Mouse (Mus musculus): ENCODE results near the gene Lhx8.

Gene Lhx8

DNA sequence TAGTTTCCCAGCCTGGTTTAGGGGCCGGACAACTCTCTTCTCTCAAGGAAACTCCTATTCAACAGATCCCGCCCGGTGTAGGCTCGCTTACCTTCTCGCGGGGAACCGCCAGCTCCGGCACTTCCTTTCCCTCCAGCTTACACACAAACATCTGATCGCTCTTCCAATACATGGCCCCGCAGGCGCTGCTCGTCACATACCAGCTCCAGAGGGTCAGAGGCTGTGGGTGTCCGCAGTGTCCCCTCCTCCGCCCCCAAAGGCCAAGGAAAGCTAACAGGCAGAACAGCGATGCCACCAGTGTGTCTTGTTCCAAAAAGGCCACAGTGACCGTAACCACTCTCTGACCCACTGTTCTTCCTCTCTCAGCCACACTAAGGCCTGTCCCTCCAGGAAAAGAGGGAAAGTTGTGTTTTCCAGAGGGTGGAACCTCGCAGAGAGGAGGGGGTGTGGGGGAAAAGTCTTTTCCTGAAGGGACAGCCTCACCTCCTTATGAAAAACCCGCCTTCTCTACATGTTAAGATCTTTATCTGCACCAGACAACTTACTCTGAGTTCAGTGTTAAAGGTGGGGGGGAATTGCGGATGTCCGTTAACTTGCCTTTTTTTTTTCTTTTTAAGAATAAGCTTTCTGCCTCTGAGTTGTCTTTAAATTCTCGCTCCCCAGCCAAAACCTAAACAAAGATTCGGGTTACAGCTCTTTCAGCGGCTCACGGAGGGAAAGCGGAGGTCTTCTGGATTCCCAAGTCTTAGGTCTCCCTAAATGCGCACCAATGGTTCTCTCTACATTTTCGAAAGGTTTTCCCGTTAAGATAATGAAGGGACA is at the start of gene Lhx8:
Gene Lhx8 (minus strand): TSS at position 479 of the 822 bp plus-strand sequence.
- in situ Hi-C loops (cut with MboI; ENCODE audit: low sequenced_read_pairs) = no loop called here

DNA sequence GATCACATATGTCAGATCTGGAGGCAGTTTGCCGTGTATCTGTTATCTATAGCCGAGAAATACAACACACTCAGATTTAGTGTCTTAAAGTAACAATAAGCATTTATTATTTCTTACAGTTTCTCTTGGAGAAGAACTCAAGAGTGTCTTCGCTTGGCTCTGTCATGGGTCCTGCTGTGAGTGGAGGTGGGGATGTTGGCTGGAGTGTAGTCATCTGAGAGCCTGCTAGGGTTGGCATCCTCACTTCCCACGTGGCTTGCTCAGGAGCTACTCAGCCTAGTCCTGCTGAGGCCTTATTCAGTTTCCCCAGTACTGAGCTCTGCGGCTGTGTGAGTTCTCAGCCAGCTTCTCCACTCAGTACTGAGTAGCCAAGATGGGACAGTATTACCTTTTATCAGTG is 43.1 kb upstream of the Lhx8 start:
- in situ Hi-C loops (cut with MboI; ENCODE audit: low sequenced_read_pairs) = no loop called here

DNA sequence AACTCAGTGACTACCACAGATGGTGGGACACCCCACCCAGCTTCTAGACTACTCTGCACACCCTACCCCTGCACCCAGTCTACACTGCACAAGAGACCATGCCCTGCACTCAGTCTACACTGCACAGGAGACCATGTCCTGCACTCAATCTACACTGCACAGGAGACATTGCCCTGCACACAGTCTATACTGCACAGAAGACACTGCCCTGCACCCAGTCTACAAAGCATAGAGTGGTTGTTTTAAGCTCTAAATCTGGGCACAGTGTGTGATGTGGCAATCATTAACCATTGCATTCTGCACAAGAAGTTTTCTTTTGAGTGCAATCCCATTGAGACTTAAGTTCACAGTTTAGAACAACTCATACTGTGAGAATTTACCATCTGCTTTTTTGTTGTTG is 42.2 kb upstream of the Lhx8 start:
- in situ Hi-C loops (cut with MboI; ENCODE audit: low sequenced_read_pairs) = no loop called here

- in situ Hi-C loops (cut with MboI; ENCODE audit: low sequenced_read_pairs) = no loop called here
Measured at GRCm38 (mm10) chr3:154367327-154367726, 36.9 kb upstream of the Lhx8 start.

- in situ Hi-C loops (cut with MboI; ENCODE audit: low sequenced_read_pairs) = no loop called here
Measured at GRCm38 (mm10) chr3:154364604-154365209, 34.2 kb upstream of the Lhx8 start.

- in situ Hi-C loops (cut with MboI; ENCODE audit: low sequenced_read_pairs) = no loop called here
Measured at GRCm38 (mm10) chr3:154363507-154363906, 33.0 kb upstream of the Lhx8 start.

DNA sequence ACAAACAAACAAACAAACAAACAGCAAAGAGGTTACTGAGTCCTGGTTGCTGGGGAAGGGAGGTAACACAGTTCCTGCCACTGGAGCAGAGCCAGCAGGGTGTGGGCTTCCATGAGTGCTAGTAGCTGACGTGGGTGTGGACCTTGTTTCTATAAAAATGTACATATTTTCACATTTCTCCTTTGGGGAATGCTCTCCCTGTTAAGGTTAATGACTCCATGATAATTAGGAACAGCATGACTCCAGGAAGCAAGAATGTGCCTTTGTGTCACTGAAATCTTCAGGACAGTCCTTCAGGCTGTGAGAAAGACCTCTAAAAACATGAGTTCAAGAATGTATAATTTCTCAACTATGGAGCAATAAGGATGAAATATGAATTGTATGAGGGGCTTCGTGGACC is 28.8 kb upstream of the Lhx8 start:
- in situ Hi-C loops (cut with MboI; ENCODE audit: low sequenced_read_pairs) = no loop called here

DNA sequence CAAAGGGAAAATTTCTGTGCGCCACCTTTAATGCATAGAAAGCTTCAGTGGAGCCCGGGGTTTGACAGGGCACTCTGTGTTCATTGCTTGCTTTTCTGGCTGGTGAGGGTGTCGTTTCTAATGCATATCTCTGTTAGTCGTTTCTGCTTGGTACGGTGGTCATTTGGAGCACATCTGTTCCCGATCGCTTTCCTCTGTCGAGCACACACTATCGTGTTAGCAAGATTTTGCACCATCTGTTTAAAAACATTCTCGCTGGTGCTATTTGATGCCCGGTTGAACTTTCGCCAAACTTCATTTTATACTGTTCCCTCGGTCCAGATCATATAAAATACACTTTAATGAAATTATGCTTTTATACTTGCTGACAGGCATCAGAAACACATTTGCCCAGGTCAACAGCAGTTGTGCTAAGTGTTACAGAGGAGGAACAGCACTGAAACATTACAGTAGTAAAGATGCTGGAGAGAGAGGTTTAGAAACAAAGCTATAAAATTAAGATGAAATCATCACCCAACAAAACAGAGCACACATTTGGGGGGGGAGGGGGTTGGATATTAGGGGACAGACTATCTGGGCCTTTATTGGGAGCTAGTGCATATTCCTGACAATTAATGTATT is 9.9 kb upstream of the Lhx8 start:
- in situ Hi-C loops (cut with MboI; ENCODE audit: low sequenced_read_pairs) = no loop called here

- in situ Hi-C loops (cut with MboI; ENCODE audit: low sequenced_read_pairs) = no loop called here
Measured at GRCm38 (mm10) chr3:154339649-154340260, 9.3 kb upstream of the Lhx8 start.

DNA sequence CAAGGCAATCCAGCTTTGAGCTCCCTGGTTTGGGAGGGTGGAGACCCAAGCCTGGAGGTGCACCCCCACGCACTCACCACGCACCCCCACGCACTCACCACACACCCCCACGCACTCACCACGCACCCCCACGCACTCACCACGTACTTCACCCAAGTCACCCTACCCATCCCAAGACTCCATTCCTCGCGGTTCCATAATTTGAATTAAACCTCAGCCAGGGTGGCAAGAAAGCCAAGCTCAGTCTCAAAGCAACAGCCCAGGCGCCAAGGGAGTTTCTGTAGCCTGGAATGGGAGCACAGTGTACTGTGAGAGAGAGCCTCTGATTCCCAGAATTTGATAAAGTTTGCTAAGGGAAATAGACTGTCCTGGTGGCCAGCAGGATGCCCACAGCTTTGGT is 4.3 kb upstream of the Lhx8 start:
- in situ Hi-C loops (cut with MboI; ENCODE audit: low sequenced_read_pairs) = no loop called here

GRCm38 (mm10) chr3:154333401-154333999 is 3.0 kb upstream of the Lhx8 start:
- in situ Hi-C loops (cut with MboI; ENCODE audit: low sequenced_read_pairs) = no loop called here

GRCm38 (mm10) chr3:154332941-154333340 is 2.5 kb upstream of the Lhx8 start:
- in situ Hi-C loops (cut with MboI; ENCODE audit: low sequenced_read_pairs) = no loop called here

DNA sequence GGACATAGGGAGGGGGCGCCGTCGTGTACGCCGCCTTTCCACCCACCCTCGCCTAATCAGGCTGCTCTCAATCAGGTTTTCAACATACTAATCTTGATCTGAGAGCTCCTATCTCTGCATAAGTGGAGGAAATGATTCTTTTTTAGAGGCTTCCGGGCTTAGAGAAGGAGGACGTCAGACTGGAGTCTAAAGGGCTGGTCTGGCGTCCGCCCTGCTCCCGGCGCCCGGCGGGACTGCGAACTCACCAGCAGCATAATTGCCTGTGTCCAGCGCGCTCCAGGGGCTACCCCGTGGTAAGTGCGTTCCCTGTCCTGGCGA is 1.7 kb upstream of the Lhx8 start:
- in situ Hi-C loops (cut with MboI; ENCODE audit: low sequenced_read_pairs) = no loop called here

- in situ Hi-C loops (cut with MboI; ENCODE audit: low sequenced_read_pairs) = no loop called here
Measured at GRCm38 (mm10) chr3:154331506-154332212, 1.2 kb upstream of the Lhx8 start.

- in situ Hi-C loops (cut with MboI; ENCODE audit: low sequenced_read_pairs) = no loop called here
Measured at GRCm38 (mm10) chr3:154331003-154331340, 513 bp upstream of the Lhx8 start.

GRCm38 (mm10) chr3:154329323-154330180 is 907 bp downstream of the Lhx8 start:
- in situ Hi-C loops (cut with MboI; ENCODE audit: low sequenced_read_pairs) = no loop called here

GRCm38 (mm10) chr3:154328721-154329322 is 1.6 kb downstream of the Lhx8 start:
- in situ Hi-C loops (cut with MboI; ENCODE audit: low sequenced_read_pairs) = no loop called here

DNA sequence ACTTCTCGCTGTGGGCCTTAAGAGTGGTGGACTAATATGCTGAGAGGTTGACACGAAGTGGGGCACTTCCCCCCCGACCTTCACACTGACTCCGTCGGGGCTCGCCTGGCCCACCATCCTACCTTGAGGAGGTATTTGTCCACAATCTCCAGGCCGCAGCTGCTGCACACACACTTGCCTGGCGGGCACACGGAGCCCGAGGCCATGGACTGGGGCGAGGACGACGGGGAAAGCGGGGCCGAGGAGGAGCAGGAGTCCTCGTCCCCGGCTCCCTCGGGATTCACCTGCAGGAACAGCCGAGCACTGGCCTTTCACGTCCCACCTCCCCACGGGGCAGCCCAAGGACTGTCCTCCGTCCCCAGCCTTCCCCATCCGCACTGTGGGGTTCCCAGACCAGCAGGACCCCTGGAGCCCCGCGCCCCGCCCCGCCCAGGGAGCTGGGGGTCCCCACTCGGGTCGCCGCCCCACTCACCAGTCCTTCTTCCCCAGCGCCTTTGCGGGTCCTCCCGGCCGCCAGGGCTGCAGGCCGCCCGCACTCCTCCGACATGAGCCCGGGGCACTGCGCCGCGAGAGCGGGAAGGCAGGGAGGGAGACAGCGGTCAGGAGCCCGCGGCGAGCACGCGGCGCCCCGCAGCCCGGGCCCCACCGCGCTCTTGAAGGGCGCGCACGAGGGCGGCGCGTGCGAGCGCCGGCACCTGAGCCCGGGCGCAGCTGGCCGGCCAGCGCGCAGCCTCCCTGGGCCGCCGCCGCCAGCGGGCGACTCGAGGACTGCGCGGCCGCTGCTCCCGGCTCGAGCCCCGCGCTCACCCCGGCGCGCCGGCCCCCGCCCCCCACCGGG is 2.4 kb downstream of the Lhx8 start:
- in situ Hi-C loops (cut with MboI; ENCODE audit: low sequenced_read_pairs) = no loop called here
